Mouse (Mus musculus) Patski (cell line): ENCODE measurements around the gene Tpo. TPM values are rescaled to one million over a fixed set of nuclear protein-coding genes. Genes with fewer than 3 reads are reported as not detected.
A peak's percentile ranks its signal among the peaks of the same experiment; 100 is the strongest.

ENCODE experiments used
- ATAC-seq: fragments of 100-300 bp; one replicate; pipeline ENCODE4 v1.8.0; 2021
- CTCF ChIA-PET: fragments of 350-600 bp; sonication (Branson Sonifier 250); formaldehyde crosslinking; loops from one replicate; lab custom pipeline; 2022; ENCODE audit warnings: inconsistent platforms; lab: Charles Lee
- POLR2A ChIA-PET: fragments of 350-600 bp; sonication (Branson Sonifier 250); formaldehyde crosslinking; loops from one replicate; lab custom pipeline; 2022; ENCODE audit warnings: antibody characterized with exemption, inconsistent platforms; lab: Charles Lee
- DNase-seq: peaks from one replicate; pipeline ENCODE4 v3.0.0-alpha.2; 2011; ENCODE audit warnings: low read depth, low spot score
- H3K27me3 ChIP-seq: fragments of 371-371 bp; one replicate; pipeline ENCODE4 v1.5.1; 2021
- CTCF ChIP-seq: fragments of 100-300 bp; IDR thresholded peaks from one replicate; pipeline ENCODE4 v1.5.1; 2021
- in situ Hi-C: fragments of 300-500 bp; cut with MboI; formaldehyde crosslinking; loops from 3 replicates; pipeline ENCODE4 v1.11.1; 2018; ENCODE audit warnings: low pct_unique_long_range_greater_than_20kb, mixed read lengths
- polyA plus RNA-seq: library from polyadenylated mRNA; unstranded; gene quantifications from one replicate; pipeline ENCODE4 v1.2.3, GENCODE M21; 2021

Tpo gene
- polyA plus RNA-seq, 1 experiment from 2014 or later = not detected

- no peak for TF ChIP-seq CTCF
- POLR2A ChIA-PET = interaction anchor here (0.6 kb wide), 1 partner anchor 97 kb away, joined by 4 read pairs; no protein-coding TSS in a partner anchor
- DNase-seq = no peak
- H3K27me3 ChIP-seq = no peaks in the 10 kb centered on the region
- in situ Hi-C loops = no loop called here
- CTCF ChIA-PET = interaction anchor here (0.8 to 1.4 kb wide), 3 partner anchors 39 to 117 kb away, joined by 3 to 5 read pairs (median 5); no protein-coding TSS in a partner anchor
- ATAC-seq = peak; percentile 32
Observed at GRCm38 (mm10) chr12:30024264-30024825, 108.1 kb downstream of the Tpo start.

- ChIA-PET CTCF (no interaction called here), POLR2A (no interaction called here)
- ATAC-seq (peak; percentile 37), DNase-seq (no peak)
- in situ Hi-C loops = no loop called here
- no peaks in the 10 kb centered on the region for H3K27me3 ChIP-seq
- TF ChIP-seq CTCF = no peak
Observed at GRCm38 (mm10) chr12:30023491-30023890, 108.9 kb downstream of the Tpo start.

- ATAC-seq (no peak), DNase-seq (no peak)
- ChIA-PET POLR2A (no interaction called here), CTCF (interaction anchor here (1.0 to 1.5 kb wide), 3 partner anchors 60 to 113 kb away, joined by 3 to 7 read pairs (median 6); no protein-coding TSS in a partner anchor)
- in situ Hi-C loops = no loop called here
- TF ChIP-seq CTCF = no peak
- no peaks in the 10 kb centered on the region for H3K27me3 ChIP-seq
Observed at GRCm38 (mm10) chr12:30020447-30020846, 112.0 kb downstream of the Tpo start.

- ChIA-PET POLR2A (no interaction called here), CTCF (no interaction called here)
- in situ Hi-C loops = no loop called here
- TF ChIP-seq CTCF = no peak
- DNase-seq (no peak), ATAC-seq (no peak)
- H3K27me3 ChIP-seq = no peaks in the 10 kb centered on the region
Observed at GRCm38 (mm10) chr12:30017131-30017530, 115.3 kb downstream of the Tpo start.

GRCm38 (mm10) chr12:30015501-30015900 is 116.9 kb downstream of the Tpo start:
- DNase-seq (no peak), ATAC-seq (no peak)
- in situ Hi-C loops = no loop called here
- no peak for TF ChIP-seq CTCF
- H3K27me3 ChIP-seq = no peaks in the 10 kb centered on the region
- ChIA-PET POLR2A (no interaction called here), CTCF (no interaction called here)

GRCm38 (mm10) chr12:30008741-30009140 is 123.7 kb downstream of the Tpo start:
- in situ Hi-C loops = no loop called here
- ChIA-PET CTCF (no interaction called here), POLR2A (no interaction called here)
- H3K27me3 ChIP-seq = no peaks in the 10 kb centered on the region
- TF ChIP-seq CTCF = no peak
- no peak for DNase-seq
- ATAC-seq = no peak

GRCm38 (mm10) chr12:30006586-30006985 is 125.8 kb downstream of the Tpo start:
- in situ Hi-C loops = no loop called here
- no peaks in the 10 kb centered on the region for H3K27me3 ChIP-seq
- DNase-seq (no peak), ATAC-seq (no peak)
- POLR2A ChIA-PET = no interaction called here
- TF ChIP-seq CTCF = no peak
- CTCF ChIA-PET = no interaction called here

Other genes with a start within 250 kb of the Tpo start
- 108 TPM for gene Pxdn, start 195.0 kb downstream of the Tpo start, polyA plus RNA-seq
- gene Sntg2, start 240.8 kb upstream of the Tpo start, polyA plus RNA-seq = not detected